Mouse (Mus musculus): ENCODE data around the gene Whrn.

DNA sequence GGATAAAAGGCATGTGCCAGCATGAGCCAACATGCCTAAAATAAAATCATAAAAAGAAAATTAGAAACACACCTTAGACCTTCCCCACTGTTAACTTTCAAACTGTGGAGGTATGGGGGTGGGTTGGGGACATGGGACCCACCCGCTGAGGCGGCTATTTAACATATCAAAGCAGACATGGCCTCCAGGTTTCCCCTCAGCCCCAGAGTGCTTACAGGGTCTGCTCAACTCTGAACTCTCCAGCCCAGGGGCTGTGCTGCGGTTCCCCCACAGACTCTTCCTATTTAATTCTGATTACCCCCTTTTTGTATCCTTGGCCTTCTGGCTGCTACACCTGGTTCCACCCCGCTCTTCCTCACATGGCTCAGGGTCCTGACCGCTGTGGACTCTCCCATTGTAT lies 39.2 kb downstream of the Whrn start:
- TF ChIP-seq CTCF (IDR thresholded peaks at IDR 0.05; ENCODE audit: insufficient read depth, low read depth, low read length) (no peak), POLR2A (IDR thresholded peaks at IDR 0.05; ENCODE audit: insufficient read depth, low read depth, low read length) (no peak)
